Mouse (Mus musculus) forebrain, embryonic 10.5 days (tissue): ENCODE data around the gene Cdk5rap1. TPM values are rescaled to one million over a fixed set of nuclear protein-coding genes. Genes with fewer than 3 reads are reported as not detected.

Experiments
- DNase-seq: peaks from one replicate; pipeline ENCODE4 v3.0.0-alpha.2; 2017; ENCODE audit warnings: low spot score; ENCODE audit errors: extremely low spot score
- H3K27ac ChIP-seq: fragments of 300-500 bp; sonication (generic); 2 replicates; pipeline ENCODE4 v1.5.1; 2016; ENCODE audit warnings: mild to moderate bottlenecking
- H3K27me3 ChIP-seq: fragments of 300-500 bp; sonication (generic); 2 replicates; pipeline ENCODE4 v1.6.1; 2016; ENCODE audit warnings: mild to moderate bottlenecking; ENCODE audit not compliant: poor library complexity, severe bottlenecking
- H3K36me3 ChIP-seq: fragments of 300-500 bp; sonication (generic); replicated peaks from 2 replicates; pipeline ENCODE4 v1.6.1; 2016; ENCODE audit warnings: mild to moderate bottlenecking, moderate library complexity
- H3K4me1 ChIP-seq: fragments of 300-500 bp; sonication (generic); 2 replicates; pipeline ENCODE4 v1.6.1; 2016
- H3K4me3 ChIP-seq: fragments of 300-500 bp; sonication (generic); 2 replicates; pipeline ENCODE4 v1.5.1; 2016; ENCODE audit warnings: mild to moderate bottlenecking, moderate library complexity
- H3K9me3 ChIP-seq: fragments of 300-500 bp; sonication (generic); 2 replicates; pipeline ENCODE4 v1.6.1; 2016; ENCODE audit warnings: mild to moderate bottlenecking, moderate library complexity
- WGBS: fragments of 180-500 bp; shearing (Covaris S2); methylation state at CpG from one replicate; pipeline ENCODE4 v1.1.7; 2016; 5-methylcytosine and 5-hydroxymethylcytosine counted together
- polyA plus RNA-seq: library from polyadenylated mRNA; unstranded; fragments of >200 nt; fragmentation: Nextera tagmentation; extraction: Ambion mirVana; gene quantifications from 2 replicates; pipeline ENCODE4 v1.2.1, GENCODE M21; 2016

Gene Cdk5rap1
- polyA plus RNA-seq, 1 experiment from 2014 or later, result 14.9 TPM

DNA sequence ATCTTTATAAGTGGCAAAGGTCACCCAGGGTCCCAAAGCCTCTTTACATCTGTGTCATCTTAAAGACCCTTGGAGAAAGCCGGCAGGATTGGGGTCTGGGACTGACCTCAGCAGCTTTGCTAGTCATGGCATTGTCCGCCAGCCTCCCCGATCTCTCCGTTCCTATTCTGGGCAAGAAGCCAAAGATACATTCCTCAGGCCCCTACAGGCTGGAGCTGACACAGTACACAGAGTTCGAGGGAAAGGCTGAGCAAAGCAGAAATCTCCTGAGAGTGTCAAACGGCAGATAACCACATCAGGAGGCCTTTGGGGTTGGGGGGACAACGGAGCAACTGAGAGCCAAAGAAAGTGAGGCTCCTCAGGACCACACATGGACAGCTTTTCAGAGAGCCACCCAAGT is 30.0 kb upstream of the Cdk5rap1 start:
- H3K4me3 ChIP-seq, result no peak overlapping the region
- H3K27ac ChIP-seq, result no peak overlapping the region
- H3K9me3 ChIP-seq, result no peaks in the 10 kb centered on the region
- no peaks in the 10 kb centered on the region for H3K36me3 ChIP-seq
- H3K4me1 ChIP-seq, result peaks cover 14% of the 10 kb centered on the region
- WGBS, result 80% methylated on average over 7 of the region's 7 CpGs
- no peak for DNase-seq
- H3K27me3 ChIP-seq, result peaks cover 26% of the 10 kb centered on the region

- no peak for DNase-seq
- 75% methylated on average over 1 of the region's 1 CpGs for WGBS
- Histone ChIP-seq H3K4me1 (peaks cover 5% of the 10 kb centered on the region), H3K9me3 (no peaks in the 10 kb centered on the region), H3K36me3 (no peaks in the 10 kb centered on the region), H3K27ac (no peak overlapping the region), H3K27me3 (peaks cover 18% of the 10 kb centered on the region), H3K4me3 (no peak overlapping the region)
Measured at GRCm38 (mm10) chr2:154401976-154402375, 29.2 kb upstream of the Cdk5rap1 start.

- Histone ChIP-seq H3K9me3 (no peaks in the 10 kb centered on the region), H3K4me3 (no peak overlapping the region), H3K36me3 (no peaks in the 10 kb centered on the region), H3K4me1 (no peaks in the 10 kb centered on the region), H3K27me3 (no peaks in the 10 kb centered on the region), H3K27ac (no peak overlapping the region)
- no peak for DNase-seq
- 86% methylated on average over 2 of the region's 2 CpGs for WGBS
Measured at GRCm38 (mm10) chr2:154399325-154399724, 26.5 kb upstream of the Cdk5rap1 start.

- Histone ChIP-seq H3K27ac (no peak overlapping the region), H3K27me3 (no peaks in the 10 kb centered on the region), H3K4me3 (no peak overlapping the region), H3K36me3 (no peaks in the 10 kb centered on the region), H3K4me1 (no peaks in the 10 kb centered on the region), H3K9me3 (no peaks in the 10 kb centered on the region)
- DNase-seq, result no peak
- 91% methylated on average over 7 of the region's 7 CpGs for WGBS
Measured at GRCm38 (mm10) chr2:154398267-154398666, 25.5 kb upstream of the Cdk5rap1 start.

DNA sequence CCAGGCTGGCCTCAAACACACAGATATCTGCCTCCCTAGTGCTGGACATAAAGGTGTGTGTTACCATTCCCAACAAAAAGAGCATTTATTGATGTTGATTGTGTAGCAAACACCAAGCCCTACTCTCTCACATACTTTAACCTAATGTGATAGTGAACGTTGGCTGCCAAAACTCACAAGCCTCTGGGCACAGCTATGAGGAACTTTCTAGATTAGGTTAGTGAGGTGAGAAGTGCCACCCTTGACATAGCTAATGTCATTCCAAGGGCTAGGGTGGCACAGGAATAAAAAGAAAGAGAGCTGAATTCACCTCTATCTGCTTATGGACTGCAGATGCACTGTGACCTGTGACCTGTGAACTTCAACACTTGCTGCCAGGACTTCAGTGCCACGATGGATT is 23.7 kb upstream of the Cdk5rap1 start:
- H3K36me3 ChIP-seq, result no peaks in the 10 kb centered on the region
- H3K27ac ChIP-seq, result no peak overlapping the region
- no peak overlapping the region for H3K4me3 ChIP-seq
- WGBS, result 87% methylated on average over 2 of the region's 2 CpGs
- no peaks in the 10 kb centered on the region for H3K9me3 ChIP-seq
- no peaks in the 10 kb centered on the region for H3K27me3 ChIP-seq
- no peaks in the 10 kb centered on the region for H3K4me1 ChIP-seq
- no peak for DNase-seq

GRCm38 (mm10) chr2:154394602-154395001 is 21.8 kb upstream of the Cdk5rap1 start:
- no peaks in the 10 kb centered on the region for H3K9me3 ChIP-seq
- H3K4me3 ChIP-seq, result no peak overlapping the region
- H3K27ac ChIP-seq, result no peak overlapping the region
- no peaks in the 10 kb centered on the region for H3K27me3 ChIP-seq
- peaks cover 5% of the 10 kb centered on the region; the same call in 1 of the 2 replicates for H3K4me1 ChIP-seq
- DNase-seq, result no peak
- no peaks in the 10 kb centered on the region for H3K36me3 ChIP-seq
- 85% methylated on average over 3 of the region's 3 CpGs for WGBS

- peaks cover 5% of the 10 kb centered on the region; the same call in 1 of the 2 replicates for H3K4me1 ChIP-seq
- no peak overlapping the region for H3K27ac ChIP-seq
- no peaks in the 10 kb centered on the region for H3K36me3 ChIP-seq
- H3K4me3 ChIP-seq, result no peak overlapping the region
- no peak for DNase-seq
- no peaks in the 10 kb centered on the region for H3K27me3 ChIP-seq
- WGBS, result 92% methylated on average over 11 of the region's 11 CpGs
- H3K9me3 ChIP-seq, result no peaks in the 10 kb centered on the region
Measured at GRCm38 (mm10) chr2:154390180-154390964, 17.6 kb upstream of the Cdk5rap1 start.

DNA sequence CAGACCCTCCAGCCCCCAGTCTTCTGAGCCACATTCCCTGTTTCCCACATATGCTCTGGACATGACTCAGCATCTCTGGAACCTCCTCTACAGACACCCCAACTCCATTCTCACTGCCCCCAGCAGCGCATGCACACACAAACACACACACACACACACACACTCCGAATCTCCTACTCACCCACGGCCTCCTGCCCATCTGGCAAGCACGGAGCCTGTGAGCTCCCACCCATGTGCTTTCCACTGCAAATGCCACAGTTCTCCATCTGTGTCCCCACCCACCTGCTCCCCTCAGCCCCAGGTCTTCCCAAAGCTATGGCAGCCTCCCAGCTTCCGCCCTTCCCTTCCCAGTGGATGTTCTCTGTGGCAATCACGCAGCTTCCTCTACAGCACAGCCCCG is 6.3 kb upstream of the Cdk5rap1 start:
- 88% methylated on average over 7 of the region's 7 CpGs for WGBS
- DNase-seq, result no peak
- no peaks in the 10 kb centered on the region for H3K36me3 ChIP-seq

GRCm38 (mm10) chr2:154374807-154375601 is 2.2 kb upstream of the Cdk5rap1 start:
- Histone ChIP-seq H3K27me3 (no peaks in the 10 kb centered on the region), H3K4me3 (no peak overlapping the region), H3K36me3 (0 out of 2 replicates have a peak, but pooled peaks cover 3% of the 10 kb centered on the region), H3K9me3 (no peaks in the 10 kb centered on the region), H3K4me1 (peaks cover 14% of the 10 kb centered on the region), H3K27ac (no peak overlapping the region)
- no peak for DNase-seq
- 80% methylated on average over 6 of the region's 6 CpGs for WGBS

More for the DNA sequence above, 6.3 kb upstream of the Cdk5rap1 start:
- Histone ChIP-seq H3K27ac (no peak overlapping the region), H3K4me3 (no peak overlapping the region), H3K9me3 (no peaks in the 10 kb centered on the region), H3K4me1 (no peaks in the 10 kb centered on the region), H3K27me3 (no peaks in the 10 kb centered on the region)

GRCm38 (mm10) chr2:154373961-154374632 is 1.3 kb upstream of the Cdk5rap1 start:
- H3K27me3 ChIP-seq, result no peaks in the 10 kb centered on the region
- no peaks in the 10 kb centered on the region for H3K9me3 ChIP-seq
- peak; percentile 62 for DNase-seq
- no peak overlapping the region for H3K27ac ChIP-seq
- H3K4me3 ChIP-seq, result no peak overlapping the region
- peaks cover 14% of the 10 kb centered on the region for H3K4me1 ChIP-seq
- WGBS, result 57% methylated on average over 6 of the region's 6 CpGs
- H3K36me3 ChIP-seq, result 0 out of 2 replicates have a peak, but pooled peaks cover 8% of the 10 kb centered on the region

DNA sequence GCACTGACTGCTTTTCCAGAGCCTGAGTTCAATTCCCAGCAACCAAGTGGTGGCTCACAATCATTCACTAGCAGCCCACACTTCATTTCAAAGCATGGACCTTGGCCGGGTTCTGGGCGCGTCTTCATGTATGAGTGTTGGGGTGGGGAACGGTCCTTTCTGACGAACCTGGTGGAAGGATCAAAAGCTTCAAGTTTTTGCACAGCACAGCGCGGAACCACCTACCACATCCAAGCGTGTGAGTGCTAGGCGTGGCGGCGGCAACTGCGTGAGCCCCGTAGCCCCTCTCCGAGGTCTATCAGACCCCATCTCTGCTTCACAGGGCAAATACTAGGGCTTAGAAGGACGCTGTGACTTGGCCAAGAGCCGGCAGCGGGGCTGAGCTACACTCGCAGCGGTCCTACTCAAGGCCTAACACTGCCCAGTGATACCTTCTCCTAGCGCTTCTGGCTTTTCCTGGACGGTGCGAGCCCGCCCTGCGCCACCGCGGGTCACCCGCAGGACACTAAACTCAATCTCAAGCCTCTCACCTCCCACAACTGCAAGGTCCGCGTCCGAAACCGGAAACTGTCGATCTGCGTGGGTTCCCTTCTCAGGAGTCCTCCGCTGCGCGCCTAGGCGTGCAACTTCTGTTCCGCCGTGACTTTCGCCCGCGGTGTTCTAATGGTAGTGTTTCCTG is 520 bp downstream of the Cdk5rap1 start:
- Histone ChIP-seq H3K36me3 (peaks cover 16% of the 10 kb centered on the region), H3K27me3 (no peaks in the 10 kb centered on the region), H3K27ac (peak overlapping the region; percentile 94), H3K4me1 (peaks cover 14% of the 10 kb centered on the region), H3K4me3 (peak overlapping the region; percentile 90), H3K9me3 (no peaks in the 10 kb centered on the region)
- under 1% methylated on average over 42 of the region's 42 CpGs for WGBS
- peak; percentile 88 for DNase-seq

DNA sequence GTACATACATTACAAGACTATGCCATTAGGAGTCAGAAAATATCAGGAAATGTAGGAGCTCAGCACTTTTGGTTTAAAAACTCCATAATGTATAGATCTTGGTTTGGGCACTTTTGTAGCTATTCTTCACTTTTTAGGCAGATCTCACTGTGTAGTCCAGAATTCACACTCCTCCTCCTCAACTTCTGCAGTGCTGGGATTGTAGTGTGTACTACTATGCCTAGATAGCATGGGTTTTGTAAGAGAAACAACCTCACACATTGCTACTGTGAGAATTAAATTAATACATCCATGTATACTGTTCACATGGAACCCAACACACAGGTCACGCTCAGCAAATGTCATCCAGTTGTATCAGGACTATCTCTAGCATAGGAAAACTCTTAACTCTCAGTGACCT is 5.3 kb downstream of the Cdk5rap1 start:
- H3K9me3 ChIP-seq, result no peaks in the 10 kb centered on the region
- H3K27me3 ChIP-seq, result no peaks in the 10 kb centered on the region
- peaks cover 56% of the 10 kb centered on the region for H3K36me3 ChIP-seq
- H3K27ac ChIP-seq, result no peak overlapping the region
- 89% methylated on average over 1 of the region's 1 CpGs for WGBS
- DNase-seq, result no peak
- H3K4me3 ChIP-seq, result no peak overlapping the region
- peaks cover 5% of the 10 kb centered on the region; the same call in 1 of the 2 replicates for H3K4me1 ChIP-seq
